Mouse (Mus musculus): ENCODE measurements around the gene Mapkapk3. TPM values are rescaled to one million over a fixed set of nuclear protein-coding genes. Genes with fewer than 3 reads are reported as not detected.
A peak's percentile ranks its signal among the peaks of the same experiment; 100 is the strongest.

Mapkapk3 gene
- polyA plus RNA-seq, 1 experiment from 2014 or later: 17.8 TPM

- H3K27ac ChIP-seq (ENCODE audit: low read length): peak overlapping the region; percentile 91
- no peaks in the 10 kb centered on the region for H3K36me3 ChIP-seq (ENCODE audit: control insufficient read depth, insufficient read depth, low read length)
- no peak overlapping the region for H3K9ac ChIP-seq (ENCODE audit: low read length)
- no peaks in the 10 kb centered on the region for H3K27me3 ChIP-seq (ENCODE audit: control insufficient read depth, insufficient read depth, low read depth, low read length)
- H3K4me1 ChIP-seq (replicated peaks; ENCODE audit: control insufficient read depth, insufficient read depth, low read length): peaks cover 18% of the 10 kb centered on the region
- peak; percentile 83 for ATAC-seq (ENCODE audit: low read depth)
- H3K9me3 ChIP-seq (ENCODE audit: control insufficient read depth, low read length): no peaks in the 10 kb centered on the region
- H3K4me3 ChIP-seq (ENCODE audit: low read length): no peak overlapping the region
- WGBS: 35% methylated on average over 8 of the region's 8 CpGs
- H3K4me2 ChIP-seq (ENCODE audit: low read depth, low read length): peak overlapping the region; percentile 24; the same call in 1 of the 2 replicates
These were observed 10.9 kb downstream of the Mapkapk3 start for GRCm38 (mm10) chr9:107278527-107279377.

GRCm38 (mm10) chr9:107278126-107278525 lies 11.6 kb downstream of the Mapkapk3 start:
- Histone ChIP-seq H3K9me3 (ENCODE audit: control insufficient read depth, low read length) (no peaks in the 10 kb centered on the region), H3K27me3 (ENCODE audit: control insufficient read depth, insufficient read depth, low read depth, low read length) (no peaks in the 10 kb centered on the region), H3K36me3 (ENCODE audit: control insufficient read depth, insufficient read depth, low read length) (no peaks in the 10 kb centered on the region), H3K4me1 (replicated peaks; ENCODE audit: control insufficient read depth, insufficient read depth, low read length) (peaks cover 18% of the 10 kb centered on the region), H3K4me3 (ENCODE audit: low read length) (no peak overlapping the region), H3K27ac (ENCODE audit: low read length) (no peak overlapping the region), H3K9ac (ENCODE audit: low read length) (no peak overlapping the region), H3K4me2 (ENCODE audit: low read depth, low read length) (no peak overlapping the region)
- no peak for ATAC-seq (ENCODE audit: low read depth)
- WGBS: 49% methylated on average over 4 of the region's 4 CpGs

GRCm38 (mm10) chr9:107277603-107278002 lies 12.1 kb downstream of the Mapkapk3 start:
- whole genome bisulfite sequencing: 78% methylated on average over 7 of the region's 7 CpGs
- H3K27me3 ChIP-seq (ENCODE audit: control insufficient read depth, insufficient read depth, low read depth, low read length): no peaks in the 10 kb centered on the region
- peaks cover 18% of the 10 kb centered on the region for H3K4me1 ChIP-seq (replicated peaks; ENCODE audit: control insufficient read depth, insufficient read depth, low read length)
- no peak overlapping the region for H3K27ac ChIP-seq (ENCODE audit: low read length)
- no peaks in the 10 kb centered on the region for H3K9me3 ChIP-seq (ENCODE audit: control insufficient read depth, low read length)
- ATAC-seq (ENCODE audit: low read depth): no peak
- H3K4me2 ChIP-seq (ENCODE audit: low read depth, low read length): no peak overlapping the region
- H3K9ac ChIP-seq (ENCODE audit: low read length): no peak overlapping the region
- H3K36me3 ChIP-seq (ENCODE audit: control insufficient read depth, insufficient read depth, low read length): no peaks in the 10 kb centered on the region
- H3K4me3 ChIP-seq (ENCODE audit: low read length): no peak overlapping the region

- no peak for ATAC-seq (ENCODE audit: low read depth)
- 79% methylated on average over 5 of the region's 5 CpGs for WGBS
- H3K4me3 ChIP-seq (ENCODE audit: low read length): no peak overlapping the region
- no peaks in the 10 kb centered on the region for H3K36me3 ChIP-seq (ENCODE audit: control insufficient read depth, insufficient read depth, low read length)
- H3K4me1 ChIP-seq (replicated peaks; ENCODE audit: control insufficient read depth, insufficient read depth, low read length): peaks cover 18% of the 10 kb centered on the region
- H3K27ac ChIP-seq (ENCODE audit: low read length): no peak overlapping the region
- H3K9me3 ChIP-seq (ENCODE audit: control insufficient read depth, low read length): no peaks in the 10 kb centered on the region
- no peak overlapping the region for H3K9ac ChIP-seq (ENCODE audit: low read length)
- no peaks in the 10 kb centered on the region for H3K27me3 ChIP-seq (ENCODE audit: control insufficient read depth, insufficient read depth, low read depth, low read length)
- no peak overlapping the region for H3K4me2 ChIP-seq (ENCODE audit: low read depth, low read length)
These were observed 14.0 kb downstream of the Mapkapk3 start for GRCm38 (mm10) chr9:107275710-107276109.

GRCm38 (mm10) chr9:107274751-107275150 lies 14.9 kb downstream of the Mapkapk3 start:
- no peak for ATAC-seq (ENCODE audit: low read depth)
- no peak overlapping the region for H3K27ac ChIP-seq (ENCODE audit: low read length)
- no peaks in the 10 kb centered on the region for H3K9me3 ChIP-seq (ENCODE audit: control insufficient read depth, low read length)
- H3K27me3 ChIP-seq (ENCODE audit: control insufficient read depth, insufficient read depth, low read depth, low read length): no peaks in the 10 kb centered on the region
- peaks cover 10% of the 10 kb centered on the region for H3K4me1 ChIP-seq (replicated peaks; ENCODE audit: control insufficient read depth, insufficient read depth, low read length)
- no peak overlapping the region for H3K4me2 ChIP-seq (ENCODE audit: low read depth, low read length)
- H3K4me3 ChIP-seq (ENCODE audit: low read length): no peak overlapping the region
- H3K9ac ChIP-seq (ENCODE audit: low read length): no peak overlapping the region
- WGBS: 75% methylated on average over 6 of the region's 6 CpGs
- no peaks in the 10 kb centered on the region for H3K36me3 ChIP-seq (ENCODE audit: control insufficient read depth, insufficient read depth, low read length)

- ATAC-seq (ENCODE audit: low read depth): no peak
These were observed 16.5 kb downstream of the Mapkapk3 start for GRCm38 (mm10) chr9:107273184-107273583.

GRCm38 (mm10) chr9:107272284-107272683 lies 17.4 kb downstream of the Mapkapk3 start:
- Histone ChIP-seq H3K4me3 (ENCODE audit: low read length) (no peak overlapping the region), H3K4me1 (replicated peaks; ENCODE audit: control insufficient read depth, insufficient read depth, low read length) (no peaks in the 10 kb centered on the region), H3K36me3 (ENCODE audit: control insufficient read depth, insufficient read depth, low read length) (no peaks in the 10 kb centered on the region), H3K4me2 (ENCODE audit: low read depth, low read length) (no peak overlapping the region), H3K27ac (ENCODE audit: low read length) (no peak overlapping the region), H3K9ac (ENCODE audit: low read length) (no peak overlapping the region), H3K27me3 (ENCODE audit: control insufficient read depth, insufficient read depth, low read depth, low read length) (no peaks in the 10 kb centered on the region), H3K9me3 (ENCODE audit: control insufficient read depth, low read length) (no peaks in the 10 kb centered on the region)
- ATAC-seq (ENCODE audit: low read depth): no peak
- WGBS: 40% methylated on average over 4 of the region's 4 CpGs

More at GRCm38 (mm10) chr9:107273184-107273583, 16.5 kb downstream of the Mapkapk3 start:
- H3K27me3 ChIP-seq (ENCODE audit: control insufficient read depth, insufficient read depth, low read depth, low read length): no peaks in the 10 kb centered on the region
- no peaks in the 10 kb centered on the region for H3K9me3 ChIP-seq (ENCODE audit: control insufficient read depth, low read length)
- H3K36me3 ChIP-seq (ENCODE audit: control insufficient read depth, insufficient read depth, low read length): no peaks in the 10 kb centered on the region
- H3K27ac ChIP-seq (ENCODE audit: low read length): no peak overlapping the region
- H3K4me1 ChIP-seq (replicated peaks; ENCODE audit: control insufficient read depth, insufficient read depth, low read length): no peaks in the 10 kb centered on the region
- 54% methylated on average over 10 of the region's 10 CpGs for WGBS
- H3K4me2 ChIP-seq (ENCODE audit: low read depth, low read length): no peak overlapping the region
- H3K4me3 ChIP-seq (ENCODE audit: low read length): no peak overlapping the region
- H3K9ac ChIP-seq (ENCODE audit: low read length): no peak overlapping the region

- Histone ChIP-seq H3K4me1 (replicated peaks; ENCODE audit: control insufficient read depth, insufficient read depth, low read length) (no peaks in the 10 kb centered on the region), H3K27ac (ENCODE audit: low read length) (no peak overlapping the region), H3K9ac (ENCODE audit: low read length) (no peak overlapping the region), H3K9me3 (ENCODE audit: control insufficient read depth, low read length) (no peaks in the 10 kb centered on the region), H3K27me3 (ENCODE audit: control insufficient read depth, insufficient read depth, low read depth, low read length) (no peaks in the 10 kb centered on the region), H3K4me3 (ENCODE audit: low read length) (no peak overlapping the region), H3K4me2 (ENCODE audit: low read depth, low read length) (no peak overlapping the region), H3K36me3 (ENCODE audit: control insufficient read depth, insufficient read depth, low read length) (no peaks in the 10 kb centered on the region)
- 72% methylated on average over 7 of the region's 7 CpGs for WGBS
- no peak for ATAC-seq (ENCODE audit: low read depth)
These were observed 18.3 kb downstream of the Mapkapk3 start for GRCm38 (mm10) chr9:107271177-107271938.

- H3K4me2 ChIP-seq (ENCODE audit: low read depth, low read length): no peak overlapping the region
These were observed 19.9 kb downstream of the Mapkapk3 start for GRCm38 (mm10) chr9:107269772-107270171.

More at GRCm38 (mm10) chr9:107269772-107270171, 19.9 kb downstream of the Mapkapk3 start:
- 93% methylated on average over 1 of the region's 1 CpGs for WGBS
- ATAC-seq (ENCODE audit: low read depth): no peak
- no peaks in the 10 kb centered on the region for H3K9me3 ChIP-seq (ENCODE audit: control insufficient read depth, low read length)
- H3K27me3 ChIP-seq (ENCODE audit: control insufficient read depth, insufficient read depth, low read depth, low read length): no peaks in the 10 kb centered on the region
- no peak overlapping the region for H3K27ac ChIP-seq (ENCODE audit: low read length)
- H3K36me3 ChIP-seq (ENCODE audit: control insufficient read depth, insufficient read depth, low read length): no peaks in the 10 kb centered on the region
- no peaks in the 10 kb centered on the region for H3K4me1 ChIP-seq (replicated peaks; ENCODE audit: control insufficient read depth, insufficient read depth, low read length)
- no peak overlapping the region for H3K4me3 ChIP-seq (ENCODE audit: low read length)
- no peak overlapping the region for H3K9ac ChIP-seq (ENCODE audit: low read length)
